Mouse (Mus musculus) fat pad, adult 2 months (tissue): Measurements from ENCODE around the gene Srpr.

ENCODE experiments used
- DNase-seq: peaks from one replicate; pipeline ENCODE4 v3.0.0-alpha.2; 2011; ENCODE audit warnings: low read depth, low spot score; ENCODE audit errors: extremely low read depth

Gene Srpr

DNA sequence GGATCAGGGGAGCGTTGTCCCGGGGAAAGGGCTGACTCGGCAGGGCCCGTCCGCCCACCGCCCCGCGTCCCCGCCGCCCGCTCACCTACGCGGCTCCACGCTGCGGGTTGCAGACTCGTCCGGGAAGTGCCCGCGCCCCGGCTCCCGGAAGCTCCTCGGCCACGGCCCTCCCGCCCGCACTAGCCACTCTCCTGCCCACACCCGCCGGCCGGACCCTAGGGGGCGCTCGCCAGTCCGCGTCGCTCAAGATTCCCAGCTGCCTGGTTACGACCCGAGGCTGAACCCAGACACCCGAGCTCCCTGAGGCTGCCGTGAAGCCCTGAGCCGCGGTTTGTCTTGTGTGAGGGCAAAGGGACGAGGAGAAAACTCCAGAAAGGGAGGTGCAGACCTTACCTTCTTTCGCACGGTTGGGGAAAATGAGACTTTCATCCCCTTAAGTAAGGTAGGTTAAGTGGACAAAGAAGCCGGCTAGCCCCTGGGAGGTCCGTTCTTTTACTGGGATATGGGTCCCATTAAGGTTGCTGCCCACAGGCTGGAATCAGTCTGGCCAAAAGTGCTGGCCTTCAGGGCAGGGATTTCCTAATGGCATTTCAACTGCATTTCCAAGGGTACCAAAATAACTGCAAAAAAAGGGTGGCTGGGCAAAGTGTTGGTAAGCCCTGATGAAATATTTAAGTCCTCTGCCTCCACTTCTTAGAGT, at the start of gene Srpr, which contains the start of gene Tirap:
TSS of gene Srpr (plus strand) at position 404 of the 700 bp plus-strand sequence.
TSS of gene Tirap (minus strand) at position 520 of the 700 bp plus-strand sequence.
- DNase-seq, result no peak

DNA sequence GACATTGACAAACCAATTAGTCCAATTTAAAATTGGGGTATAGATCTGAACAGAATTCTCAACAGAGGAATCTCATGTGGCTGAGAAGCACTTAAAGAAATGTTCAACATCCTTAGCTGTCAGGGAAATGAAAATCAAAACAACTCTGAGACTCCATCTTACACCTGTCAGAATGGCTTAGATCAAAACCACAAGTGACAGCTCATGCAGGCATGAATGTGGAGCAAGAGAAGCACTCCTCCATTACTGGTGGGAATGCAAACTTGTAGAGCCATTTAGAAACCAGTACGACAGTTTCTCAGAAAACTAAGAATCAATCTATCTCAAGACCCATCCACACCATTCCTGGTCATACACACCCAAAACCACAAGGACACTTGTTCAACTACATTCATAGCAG, 47.1 kb upstream of the Srpr start:
- DNase-seq, result no peak

DNA sequence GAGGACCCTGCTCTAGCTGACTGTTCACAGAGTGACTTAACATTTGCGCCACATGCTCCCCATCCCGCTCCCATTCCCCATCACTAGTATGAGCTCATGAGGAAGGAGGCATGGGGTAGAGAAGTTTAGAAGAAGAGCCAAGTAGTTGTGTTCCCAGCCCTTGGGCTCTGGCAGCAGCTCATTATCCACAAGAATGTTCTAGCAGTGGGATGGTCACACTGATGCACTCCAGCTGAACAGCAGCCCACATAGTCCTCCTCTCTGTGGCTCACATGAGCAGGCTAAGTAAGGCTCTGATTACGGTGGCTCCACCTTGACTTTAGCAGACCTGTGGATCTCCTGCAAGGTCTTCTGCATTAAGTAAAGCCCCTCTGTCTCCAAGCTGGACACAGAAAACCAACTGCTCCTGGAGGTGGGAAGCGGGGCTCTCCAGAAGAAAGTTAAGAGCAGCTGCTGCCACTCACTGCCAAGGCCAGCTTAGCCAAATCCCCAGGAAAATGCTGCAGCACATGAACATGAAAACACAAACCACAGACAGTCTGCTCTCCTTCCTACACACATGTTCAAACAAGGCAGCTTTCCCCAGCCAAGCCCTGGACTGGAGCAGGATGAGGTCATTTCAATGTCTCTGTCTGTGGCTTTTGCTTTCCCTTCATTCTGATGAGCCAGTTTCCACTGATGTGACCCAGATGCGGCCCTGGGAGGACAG, 43.8 kb upstream of the Srpr start:
- no peak for DNase-seq

DNA sequence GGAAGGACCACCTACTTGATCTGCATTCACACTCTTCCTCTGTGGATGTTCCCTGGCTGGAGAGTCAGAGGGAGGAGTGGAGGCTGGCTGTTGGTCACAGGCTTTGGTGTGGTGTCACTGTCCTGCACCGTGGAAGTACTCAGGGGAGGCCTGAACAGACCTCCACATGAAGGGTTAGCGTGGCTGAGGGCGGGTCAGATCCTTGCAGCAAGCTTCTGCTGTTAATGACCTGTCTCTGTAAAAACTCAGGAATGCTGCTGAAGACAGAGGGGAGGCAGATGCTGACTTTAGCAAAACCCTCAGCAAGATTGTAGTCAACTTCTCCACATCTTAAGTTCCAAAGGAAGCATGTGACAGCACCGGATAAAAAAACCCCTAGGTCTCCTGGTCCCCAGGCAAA, 43.1 kb upstream of the Srpr start:
- DNase-seq, result no peak

DNA sequence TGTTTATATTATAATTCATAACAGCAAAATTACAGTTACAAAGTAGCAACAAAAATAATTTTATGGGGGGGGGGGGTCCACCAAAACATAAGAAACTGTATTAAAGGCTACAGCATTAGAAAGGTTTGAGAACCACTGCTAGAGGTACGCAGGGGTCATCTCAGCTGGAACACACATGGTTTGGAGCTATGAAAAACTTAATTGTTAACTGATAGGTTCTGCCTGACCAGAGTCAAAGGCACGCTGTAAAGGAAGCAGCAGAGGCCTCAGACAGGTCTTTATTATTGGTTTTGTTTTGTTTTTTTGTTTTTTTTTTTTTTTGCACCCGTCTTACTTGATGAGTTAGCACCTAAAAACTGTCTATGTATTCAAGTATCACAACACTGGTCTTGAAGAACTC, 41.5 kb upstream of the Srpr start:
- DNase-seq, result no peak

DNA sequence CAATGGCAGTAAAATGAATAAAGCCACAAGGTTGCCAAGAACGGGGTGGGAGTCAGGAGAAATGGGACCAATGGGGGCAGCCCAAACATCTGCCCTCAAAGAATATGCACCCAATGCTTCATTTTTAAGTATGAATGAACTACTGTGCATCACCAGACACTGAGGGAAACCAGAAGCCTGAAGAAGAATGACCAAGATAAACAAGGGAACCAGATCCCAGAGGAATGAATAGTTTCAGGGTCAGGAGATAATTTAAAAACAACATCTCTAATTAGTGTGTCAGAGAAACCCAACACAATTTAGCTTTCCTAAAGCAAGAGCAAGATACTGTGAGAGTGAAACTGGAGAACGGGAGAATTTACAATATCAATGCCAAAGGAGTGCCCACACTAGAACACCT, 39.3 kb upstream of the Srpr start:
- DNase-seq, result no peak

DNA sequence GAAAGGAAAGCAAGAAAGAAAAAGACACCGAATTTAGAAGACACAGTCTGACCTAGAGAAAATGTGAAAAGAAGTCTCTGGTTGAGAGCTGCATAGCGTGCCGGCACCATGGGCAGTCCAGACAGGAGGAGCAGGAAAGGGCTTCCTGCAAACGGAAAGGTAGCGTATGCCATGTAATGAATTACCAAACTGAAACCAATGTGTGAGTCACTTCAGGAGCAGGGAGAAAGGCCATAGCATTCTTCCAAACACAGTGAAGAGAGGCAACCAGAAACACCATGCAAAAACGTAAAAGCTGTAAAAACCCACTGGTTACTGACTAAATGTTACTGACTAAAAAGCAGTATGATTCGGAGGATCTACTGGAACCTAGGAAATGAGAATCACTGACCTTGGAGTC, 38.3 kb upstream of the Srpr start:
- no peak for DNase-seq

DNA sequence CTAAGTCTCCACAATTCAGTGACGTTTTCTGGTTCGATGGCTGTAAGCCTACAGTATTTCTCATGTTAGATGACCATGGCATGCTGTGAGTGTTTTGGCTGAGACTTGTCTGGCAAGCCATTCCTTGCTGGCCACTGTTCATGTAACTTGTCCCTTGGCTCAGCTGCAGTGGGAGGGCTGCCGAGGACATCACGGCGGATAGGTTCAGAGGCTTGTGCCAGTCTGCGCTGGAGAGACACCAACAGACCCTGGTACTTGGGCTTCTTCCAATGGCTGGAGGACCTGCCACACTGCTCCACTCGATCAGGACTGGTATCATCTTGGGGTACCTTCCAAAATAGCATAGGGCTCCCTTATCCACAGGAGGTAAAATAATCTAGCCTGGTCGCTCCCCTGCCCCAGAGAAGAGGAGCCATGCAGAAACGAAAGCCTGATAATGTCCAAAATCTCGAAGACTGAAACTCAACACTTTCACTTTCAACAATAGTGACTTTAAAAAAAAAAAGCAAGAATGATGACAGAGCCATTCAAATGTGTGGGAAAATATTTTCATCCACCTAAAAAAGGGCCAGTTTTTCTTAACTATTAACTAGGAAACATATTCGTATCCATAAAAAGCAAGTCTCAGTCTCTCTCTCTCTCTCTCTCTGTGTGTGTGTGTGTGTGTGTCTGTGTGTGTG, 36.8 kb upstream of the Srpr start:
- no peak for DNase-seq

DNA sequence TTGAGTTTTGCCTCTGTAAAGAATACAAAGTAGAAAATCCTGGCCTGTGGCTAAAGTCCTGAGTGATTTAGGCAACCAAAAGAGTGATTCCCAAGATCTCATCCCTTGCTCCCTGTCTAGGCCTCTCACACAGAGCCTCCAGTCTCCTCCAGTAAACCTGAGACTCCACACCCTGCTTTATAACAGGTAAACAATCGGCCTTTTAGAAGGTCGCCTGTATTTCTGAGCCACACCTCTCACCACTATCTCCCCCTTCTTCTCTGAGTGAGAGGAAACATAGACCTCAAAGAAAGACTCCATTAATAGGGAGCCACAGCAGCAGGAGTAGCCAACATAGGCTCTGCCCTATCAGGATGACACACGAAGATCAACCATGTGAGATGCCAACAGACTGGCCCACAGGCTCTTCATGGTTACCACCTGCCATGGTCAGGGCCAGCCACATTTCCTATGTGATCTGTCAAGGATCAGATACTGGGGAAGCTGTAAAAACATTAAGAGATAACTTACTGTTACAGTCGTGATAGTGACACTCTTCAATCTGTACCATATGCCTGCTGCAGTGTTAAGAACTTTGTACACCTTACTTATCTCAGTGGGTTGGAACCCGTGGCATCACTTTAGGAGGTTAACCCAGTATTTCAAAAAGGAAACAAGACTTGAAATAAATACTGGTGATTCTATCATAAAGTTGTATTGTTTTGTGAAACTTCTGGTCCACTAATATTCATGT, 35.7 kb upstream of the Srpr start:
- no peak for DNase-seq

DNA sequence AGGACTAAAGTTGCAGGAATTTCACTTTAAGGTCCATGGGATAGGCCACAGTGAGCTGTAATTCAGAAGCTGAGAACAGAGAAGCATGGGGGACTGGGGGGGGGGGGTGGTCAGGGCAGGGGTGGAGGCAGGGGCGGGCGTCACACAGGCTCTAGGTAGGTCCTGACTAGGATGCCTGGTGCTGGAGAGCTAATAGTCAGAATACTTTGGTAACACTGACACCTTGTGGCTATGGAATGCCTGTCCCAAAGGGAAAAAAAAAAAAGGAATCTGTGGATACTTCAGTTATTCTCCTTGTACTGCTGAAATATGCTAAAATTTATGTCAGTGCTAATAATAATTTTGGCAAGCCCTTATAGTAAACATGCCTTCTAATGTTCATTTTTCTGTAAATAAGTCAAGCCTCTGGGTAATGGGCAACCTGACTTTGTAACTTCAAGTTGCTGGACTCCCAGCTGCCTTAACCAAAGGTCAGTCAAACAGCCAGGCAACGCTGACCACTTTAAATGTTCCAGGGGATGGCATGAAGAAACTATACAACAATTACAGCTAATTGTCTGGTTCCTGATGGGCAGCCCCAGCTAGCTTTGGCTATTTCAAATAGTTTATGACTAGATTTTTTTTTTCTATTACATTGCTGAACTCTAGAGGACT, 33.7 kb upstream of the Srpr start:
- no peak for DNase-seq

DNA sequence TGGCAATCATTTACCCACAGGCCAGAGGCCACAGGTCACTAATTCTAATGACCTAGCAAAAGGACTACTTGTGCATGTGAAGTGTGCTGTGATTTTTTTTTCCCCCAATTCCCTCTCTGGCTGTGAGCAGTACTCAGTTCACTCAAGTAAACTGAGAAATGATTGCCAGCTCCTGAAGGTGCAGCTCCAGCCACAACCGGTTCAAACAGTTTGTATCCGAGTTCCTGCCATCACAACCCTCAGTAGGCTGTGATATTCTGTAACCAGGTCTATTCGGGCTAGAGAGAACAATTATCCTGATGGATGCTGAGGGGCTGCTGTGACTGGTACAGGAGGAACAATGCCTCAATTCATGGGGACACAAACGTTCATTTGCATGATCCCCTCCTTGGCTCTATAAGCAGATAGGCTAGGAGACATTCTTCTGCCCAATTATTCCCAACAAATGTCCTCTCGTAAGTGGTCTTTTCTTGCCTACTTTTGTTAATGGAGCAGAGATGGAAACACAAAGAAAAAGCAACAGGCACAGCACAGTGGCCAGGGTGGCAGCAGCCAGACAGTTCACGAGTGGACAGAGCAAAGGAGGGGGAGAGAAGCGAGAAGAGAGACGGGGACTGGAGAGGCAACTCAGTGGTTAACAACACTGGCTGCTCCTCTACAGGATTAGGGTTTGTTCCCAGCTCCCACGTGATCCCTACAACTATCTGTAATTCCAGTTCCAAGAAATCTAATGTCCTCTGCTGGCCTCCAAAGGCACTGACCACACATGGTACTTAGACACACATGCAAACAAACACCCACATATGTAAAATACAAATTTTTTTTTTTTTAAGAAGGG, 33.0 kb upstream of the Srpr start:
- no peak for DNase-seq

DNA sequence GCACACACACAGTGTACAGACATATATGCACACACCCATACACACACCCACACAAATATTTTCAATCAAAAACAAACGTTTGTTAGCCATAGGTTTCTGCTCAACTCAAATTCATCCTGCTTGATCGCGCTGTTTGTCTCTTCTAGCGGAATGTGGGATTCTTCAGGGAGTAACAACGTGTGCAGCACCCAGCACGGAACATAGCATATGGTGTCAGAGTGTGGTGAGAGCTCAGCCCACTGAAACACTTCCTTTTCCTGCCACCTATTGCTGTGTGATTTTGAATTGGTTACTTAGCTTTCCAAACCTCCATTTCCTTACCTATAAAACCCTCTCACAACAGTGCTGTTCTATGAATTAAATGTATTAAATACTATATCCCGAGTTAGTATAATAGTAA, 29.9 kb upstream of the Srpr start:
- DNase-seq, result no peak

DNA sequence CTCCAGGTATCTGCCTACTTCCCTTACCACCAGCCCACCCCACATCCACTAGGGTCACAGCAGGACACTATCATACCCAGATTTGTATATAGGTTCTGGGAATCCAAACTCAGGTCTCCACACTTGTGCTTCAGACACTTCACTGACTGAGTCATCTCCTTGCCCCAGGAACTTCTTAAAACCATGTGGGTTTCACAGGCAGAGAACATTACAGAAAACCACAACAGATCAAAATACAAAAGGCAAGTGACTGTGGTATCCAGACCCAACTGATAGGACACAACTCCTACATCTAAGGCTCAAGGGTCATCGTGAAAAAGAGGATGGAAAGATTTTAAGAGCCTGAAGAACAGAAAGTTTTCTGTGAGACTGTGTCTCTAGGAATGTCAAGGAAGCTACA, 26.6 kb upstream of the Srpr start:
- DNase-seq, result no peak

DNA sequence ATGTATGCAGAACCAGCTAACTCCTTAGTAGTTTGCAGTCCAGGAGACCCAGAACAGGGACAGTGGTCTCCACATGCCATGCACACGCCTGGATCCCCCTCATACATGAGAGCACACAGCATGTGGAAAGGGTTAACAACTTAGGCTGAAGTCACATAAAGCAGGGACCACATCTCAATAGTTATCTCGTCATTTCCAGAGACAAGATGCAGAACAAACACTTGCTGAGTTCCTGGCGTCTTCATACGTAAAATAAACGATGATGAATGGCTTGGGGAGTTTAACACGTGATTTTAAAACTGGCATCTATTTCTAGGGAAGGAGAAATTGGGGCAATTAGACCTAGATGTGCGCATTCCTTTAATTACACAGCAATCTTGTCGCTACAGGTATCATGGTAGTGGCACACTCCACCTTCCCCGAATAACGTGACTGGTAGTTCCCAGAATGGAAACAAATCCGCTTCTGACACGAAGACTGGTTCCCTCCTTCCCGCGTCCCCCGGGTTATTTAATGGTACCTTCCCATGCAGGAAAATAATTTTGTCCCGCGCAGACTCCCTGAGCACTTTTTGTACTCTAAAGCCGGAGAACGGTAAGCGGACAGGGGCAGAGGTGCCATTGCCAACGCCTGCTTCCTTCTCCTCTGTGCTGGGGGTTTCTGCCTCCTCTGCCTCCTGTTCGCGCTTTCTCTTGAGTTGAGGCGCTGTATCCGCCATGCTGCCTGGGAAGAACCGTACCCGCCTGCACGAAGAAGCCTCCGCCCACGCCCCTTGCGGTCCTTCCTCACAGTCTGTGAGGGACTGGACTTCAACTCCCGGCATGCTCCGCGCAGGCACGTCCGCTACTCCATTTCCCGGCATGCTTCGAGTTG, 24.5 kb upstream of the Srpr start, which contains the start of gene Dcps:
TSS of gene Dcps (minus strand) at position 811 of the 873 bp plus-strand sequence.
- peak; percentile 39 for DNase-seq

DNA sequence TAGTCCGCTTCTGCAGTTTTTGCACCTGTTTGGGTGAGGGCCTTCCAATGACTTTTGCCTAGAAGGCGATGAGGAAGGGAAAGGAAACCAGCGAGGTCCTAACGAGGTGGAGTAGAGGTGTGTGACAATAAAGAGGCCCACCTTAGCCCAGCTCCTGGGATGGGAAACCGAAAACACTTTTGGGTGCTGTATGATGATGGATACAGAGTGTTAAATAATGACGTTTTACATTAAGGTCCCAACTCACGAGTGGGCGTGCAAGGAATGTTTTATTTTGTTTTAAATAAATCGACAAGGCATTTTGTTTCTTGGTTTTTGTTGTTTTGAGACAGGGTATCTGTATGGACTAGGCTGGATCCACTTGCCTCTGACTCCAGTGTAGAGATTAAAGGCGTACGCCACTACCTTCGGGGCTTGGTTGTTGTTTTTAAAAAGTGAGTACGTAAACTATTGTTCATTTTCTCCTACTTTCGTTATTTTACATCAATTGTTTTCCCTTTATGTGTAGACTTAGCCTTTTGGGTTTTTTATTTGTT, 23.8 kb upstream of the Srpr start:
- DNase-seq, result no peak

DNA sequence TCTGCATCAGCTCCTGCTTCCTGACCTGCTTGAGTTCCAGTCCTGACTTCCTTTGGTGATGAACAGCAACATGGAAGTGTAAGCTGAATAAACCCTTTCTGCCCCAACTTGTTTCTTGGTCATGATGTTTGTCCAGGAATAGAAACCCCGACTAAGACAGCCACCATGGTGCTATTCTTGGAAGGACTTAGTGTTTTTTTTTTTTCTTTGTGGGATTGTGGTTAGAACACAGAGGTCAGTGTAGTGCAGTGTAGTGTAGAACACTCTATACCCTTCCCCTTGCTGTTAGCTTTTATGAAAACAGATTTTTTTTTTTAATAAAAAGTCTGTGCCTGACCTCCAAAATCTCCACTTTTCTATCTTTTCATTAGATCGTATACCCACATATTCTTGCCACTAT, 17.1 kb upstream of the Srpr start:
- DNase-seq, result no peak

DNA sequence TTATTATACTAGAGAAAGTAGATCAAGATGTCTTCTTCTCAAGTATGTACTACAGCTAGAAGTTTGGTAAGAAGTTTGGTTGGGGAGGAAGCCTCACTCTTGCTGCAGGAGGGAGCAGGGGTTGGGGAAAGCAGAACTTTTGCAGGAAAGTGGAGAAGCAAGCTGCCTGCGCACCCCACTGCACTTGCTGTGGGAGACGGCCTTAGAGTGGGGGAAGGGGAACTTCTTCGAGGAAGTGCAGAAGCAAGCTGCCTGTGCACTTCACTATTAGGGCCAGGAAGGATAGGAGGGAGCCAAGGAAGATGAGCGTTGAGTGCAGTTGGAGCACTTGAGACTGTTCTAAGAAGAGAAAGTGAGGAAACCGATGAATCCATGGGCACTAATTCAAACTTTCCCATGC, 16.6 kb upstream of the Srpr start:
- DNase-seq, result no peak

DNA sequence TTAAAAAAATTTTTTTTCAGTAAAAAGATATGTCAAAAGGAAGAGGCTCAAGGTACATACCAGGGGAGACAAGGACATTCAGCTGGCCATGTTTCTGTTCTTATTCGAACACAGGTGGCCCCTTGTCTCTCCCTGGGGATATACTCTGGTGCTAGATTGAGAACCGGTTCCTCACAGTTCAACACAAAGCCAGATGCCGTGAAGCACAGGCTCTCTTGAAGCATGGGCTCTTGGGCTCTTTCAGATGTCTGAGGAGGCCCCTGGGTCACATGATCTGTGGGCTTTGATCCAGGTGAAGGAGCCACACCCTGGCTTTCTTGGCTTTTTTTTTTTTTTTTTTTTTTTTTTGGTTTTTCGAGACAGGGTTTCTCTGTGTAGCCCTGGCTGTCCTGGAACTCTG, 13.5 kb upstream of the Srpr start:
- DNase-seq, result no peak
